Mouse (Mus musculus): ENCODE data around the gene Vmn2r90.
"Not testable (repeated sequence)": the region's sequence is repeated elsewhere in the genome, so short reads cannot be mapped to it uniquely, and the experiment has no call there.

DNA sequence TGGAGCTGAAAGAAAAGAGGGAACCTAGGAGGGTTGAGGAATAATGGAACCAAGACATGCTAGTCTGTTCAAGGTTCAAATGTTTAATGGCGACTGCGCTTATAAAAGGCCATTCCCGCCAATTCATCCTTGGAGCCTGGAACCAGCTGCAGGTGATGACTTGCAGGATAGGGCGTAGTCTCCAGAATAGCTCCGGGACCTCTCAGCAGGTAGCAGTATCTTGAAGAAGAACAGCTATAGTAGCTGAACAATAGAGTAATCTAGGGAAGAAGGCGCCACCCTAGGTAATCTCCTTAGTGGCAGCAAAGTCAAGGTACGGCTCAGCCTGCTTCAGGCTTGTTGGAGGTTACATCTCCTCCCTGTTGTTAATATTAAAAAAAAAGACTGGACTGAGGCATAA is 35.8 kb downstream of the Vmn2r90 start:
- not testable (repeated sequence) for TF ChIP-seq CTCF (IDR thresholded peaks at IDR 0.05; ENCODE audit: borderline replicate concordance, extremely low read depth, insufficient read depth, insufficient read length); POLR2A (IDR thresholded peaks at IDR 0.05; ENCODE audit: borderline replicate concordance, extremely low read depth, insufficient read depth, insufficient read length, poor library complexity, severe bottlenecking)
